Mouse (Mus musculus) intestine, postnatal 0 days (tissue): ENCODE results near the gene Sh3bp1. TPM values are rescaled to one million over a fixed set of nuclear protein-coding genes. Genes with fewer than 3 reads are reported as not detected.
A peak's percentile ranks its signal among the peaks of the same experiment; 100 is the strongest.

Source experiments
- ATAC-seq: fragments of 200-750 bp; cut with Nextera tagmentation; 2 replicates; pipeline ENCODE4 v1.8.0; 2017; ENCODE audit warnings: mild to moderate bottlenecking, moderate TSS enrichment, moderate library complexity
- H3K27ac ChIP-seq: fragments of 300-500 bp; sonication (generic); 2 replicates; pipeline ENCODE4 v1.5.1; 2014; ENCODE audit warnings: mild to moderate bottlenecking, low read depth, low read length, moderate library complexity
- H3K27me3 ChIP-seq: fragments of 300-500 bp; sonication (generic); replicated peaks from 2 replicates; pipeline ENCODE4 v1.6.1; 2014; ENCODE audit warnings: low read length, mixed read lengths; ENCODE audit not compliant: control insufficient read depth, insufficient read depth
- H3K36me3 ChIP-seq: fragments of 300-500 bp; sonication (generic); 2 replicates; pipeline ENCODE4 v1.6.1; 2014; ENCODE audit warnings: mild to moderate bottlenecking, moderate library complexity; ENCODE audit not compliant: control insufficient read depth, insufficient read depth
- H3K4me1 ChIP-seq: fragments of 300-500 bp; sonication (generic); replicated peaks from 2 replicates; pipeline ENCODE4 v1.6.1; 2014; ENCODE audit warnings: antibody characterized with exemption, low read length, mixed read lengths; ENCODE audit not compliant: control insufficient read depth, insufficient read depth
- H3K4me2 ChIP-seq: fragments of 300-500 bp; sonication (generic); replicated peaks from 2 replicates; pipeline ENCODE4 v1.6.1; 2014; ENCODE audit warnings: low read depth, mild to moderate bottlenecking, moderate library complexity
- H3K4me3 ChIP-seq: fragments of 300-500 bp; sonication (generic); 2 replicates; pipeline ENCODE4 v1.5.1; 2014; ENCODE audit warnings: low read depth, low read length
- H3K9ac ChIP-seq: fragments of 300-500 bp; sonication (generic); 2 replicates; pipeline ENCODE4 v1.6.1; 2014; ENCODE audit warnings: mild to moderate bottlenecking, low read depth, low read length
- H3K9me3 ChIP-seq: fragments of 300-500 bp; sonication (generic); 2 replicates; pipeline ENCODE4 v1.6.1; 2016; ENCODE audit warnings: mixed run types; ENCODE audit not compliant: control insufficient read depth
- CTCF ChIP-seq: sonication (generic); IDR thresholded peaks from 2 replicates; pipeline ENCODE4 v1.5.1; 2016; ENCODE audit warnings: low read depth, mild to moderate bottlenecking, control low read depth, antibody characterized with exemption, moderate library complexity
- WGBS: fragments of 180-500 bp; shearing (Covaris S2); extraction: QIAGEN DNeasy Blood & Tissue Kit; methylation state at CpG from one replicate; pipeline ENCODE4 v1.1.7; 2014; 5-methylcytosine and 5-hydroxymethylcytosine counted together
- polyA plus RNA-seq: library from polyadenylated mRNA; unstranded; fragments of >200 nt; fragmentation: Nextera tagmentation; extraction: Ambion mirVana; gene quantifications from 2 replicates; pipeline ENCODE4 v1.2.1, GENCODE M21; 2015

The Sh3bp1 gene
- polyA plus RNA-seq, 1 experiment from 2014 or later = 7.2 TPM

GRCm38 (mm10) chr15:78881828-78882227 lies 17.7 kb upstream of the Sh3bp1 start:
- WGBS = 82% methylated on average over 3 of the region's 3 CpGs
- Histone ChIP-seq H3K9ac (no peak overlapping the region), H3K4me1 (peaks cover 7% of the 10 kb centered on the region; the same call in 1 of the 2 replicates), H3K4me3 (no peak overlapping the region), H3K9me3 (no peaks in the 10 kb centered on the region), H3K27ac (no peak overlapping the region), H3K4me2 (no peak overlapping the region), H3K27me3 (no peaks in the 10 kb centered on the region), H3K36me3 (peaks cover 72% of the 10 kb centered on the region)
- no peak for ATAC-seq
- TF ChIP-seq CTCF = peak; percentile 36

- H3K4me1 ChIP-seq = no peaks in the 10 kb centered on the region
- no peak for TF ChIP-seq CTCF
- ATAC-seq = no peak
- H3K36me3 ChIP-seq = peaks cover 90% of the 10 kb centered on the region
- H3K9me3 ChIP-seq = no peaks in the 10 kb centered on the region
- H3K4me3 ChIP-seq = no peak overlapping the region
- no peak overlapping the region for H3K9ac ChIP-seq
- WGBS = 30% methylated on average over 12 of the region's 13 CpGs
- H3K27ac ChIP-seq = no peak overlapping the region
- H3K27me3 ChIP-seq = no peaks in the 10 kb centered on the region
- no peak overlapping the region for H3K4me2 ChIP-seq
These were observed 10.1 kb upstream of the Sh3bp1 start for GRCm38 (mm10) chr15:78889401-78889853.

DNA sequence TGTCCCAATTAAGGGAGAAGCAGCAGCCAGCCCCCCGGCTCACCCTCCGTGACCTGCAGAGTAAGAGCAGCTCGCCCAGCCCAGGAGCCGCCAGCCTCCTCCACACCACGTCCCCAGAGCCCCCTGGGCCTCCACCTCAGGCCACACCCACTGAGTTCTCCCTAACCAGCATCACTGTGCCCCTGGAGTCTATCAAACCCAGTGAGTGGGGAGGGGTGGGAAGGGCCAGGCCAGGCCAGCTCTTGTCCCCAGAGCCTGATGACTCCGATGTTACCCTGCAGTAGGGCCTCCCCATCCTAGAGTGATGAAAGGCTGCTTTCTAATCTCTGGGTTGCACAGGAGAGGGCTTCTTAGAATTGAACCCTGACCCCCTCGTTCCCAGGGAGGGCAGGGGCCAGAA lies 7.1 kb upstream of the Sh3bp1 start:
- 31% methylated on average over 7 of the region's 7 CpGs for WGBS
- Histone ChIP-seq H3K4me1 (peaks cover 4% of the 10 kb centered on the region), H3K36me3 (peaks cover 66% of the 10 kb centered on the region), H3K27ac (no peak overlapping the region), H3K4me3 (no peak overlapping the region), H3K9ac (no peak overlapping the region), H3K4me2 (no peak overlapping the region), H3K9me3 (no peaks in the 10 kb centered on the region), H3K27me3 (no peaks in the 10 kb centered on the region)
- TF ChIP-seq CTCF = no peak
- ATAC-seq = no peak

DNA sequence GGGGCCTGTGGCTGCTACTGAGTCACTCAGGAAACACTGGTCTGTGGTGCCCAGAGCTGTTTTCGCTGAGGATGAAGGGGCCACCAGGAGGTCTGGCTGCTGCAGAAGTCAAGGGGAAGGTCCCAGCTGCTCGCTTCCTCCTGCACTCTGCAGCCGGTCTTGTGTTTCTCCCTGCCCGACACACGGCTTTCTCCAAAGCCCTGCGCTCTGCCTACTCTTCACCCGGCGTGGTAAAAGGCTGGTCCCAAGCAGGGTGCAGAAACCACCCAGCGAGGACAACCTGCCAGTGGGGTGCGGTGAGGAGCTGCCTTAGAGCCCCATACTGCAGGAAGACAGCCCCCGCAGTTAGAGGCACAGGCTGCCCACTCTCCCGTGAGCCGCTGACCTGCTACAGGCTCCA lies 4.8 kb upstream of the Sh3bp1 start:
- H3K27me3 ChIP-seq = no peaks in the 10 kb centered on the region
- no peak overlapping the region for H3K4me2 ChIP-seq
- H3K4me3 ChIP-seq = no peak overlapping the region
- no peak overlapping the region; the same call in 1 of the 2 replicates for H3K27ac ChIP-seq
- ATAC-seq = no peak
- H3K9me3 ChIP-seq = no peaks in the 10 kb centered on the region
- 76% methylated on average over 13 of the region's 13 CpGs for WGBS
- no peak overlapping the region for H3K9ac ChIP-seq
- H3K4me1 ChIP-seq = peaks cover 7% of the 10 kb centered on the region
- no peak for TF ChIP-seq CTCF
- H3K36me3 ChIP-seq = peaks cover 49% of the 10 kb centered on the region

- Histone ChIP-seq H3K9ac (no peak overlapping the region), H3K4me3 (no peak overlapping the region), H3K27ac (no peak overlapping the region), H3K9me3 (no peaks in the 10 kb centered on the region), H3K4me2 (no peak overlapping the region), H3K27me3 (no peaks in the 10 kb centered on the region), H3K4me1 (peaks cover 14% of the 10 kb centered on the region), H3K36me3 (peaks cover 40% of the 10 kb centered on the region)
- ATAC-seq = no peak
- no peak for TF ChIP-seq CTCF
- whole genome bisulfite sequencing = 81% methylated on average over 2 of the region's 2 CpGs
These were observed 3.8 kb upstream of the Sh3bp1 start for GRCm38 (mm10) chr15:78895741-78896140.

DNA sequence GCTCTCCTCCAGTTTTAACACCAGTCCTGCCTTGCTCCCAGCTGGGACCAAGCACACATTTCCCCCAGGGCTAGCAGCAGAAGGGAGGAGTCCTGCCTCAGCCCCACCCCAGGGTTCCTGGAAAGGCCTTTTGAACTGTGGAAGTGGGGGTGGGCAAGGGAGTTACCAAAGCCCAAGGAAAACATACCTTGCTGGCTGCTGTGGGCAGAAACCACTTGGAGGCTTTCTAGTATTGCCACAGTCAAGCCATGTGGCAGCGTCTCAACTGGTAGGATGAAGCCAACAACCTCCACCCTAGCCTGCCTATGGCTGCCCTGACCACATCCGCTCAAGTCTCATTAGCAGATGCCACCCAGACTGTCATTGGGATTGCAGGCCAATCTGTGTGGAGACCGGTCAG lies 3.4 kb upstream of the Sh3bp1 start:
- WGBS = 78% methylated on average over 3 of the region's 3 CpGs
- Histone ChIP-seq H3K4me1 (peaks cover 14% of the 10 kb centered on the region), H3K27me3 (no peaks in the 10 kb centered on the region), H3K27ac (no peak overlapping the region), H3K36me3 (peaks cover 36% of the 10 kb centered on the region), H3K4me2 (no peak overlapping the region), H3K9ac (no peak overlapping the region), H3K4me3 (no peak overlapping the region), H3K9me3 (no peaks in the 10 kb centered on the region)
- no peak for TF ChIP-seq CTCF
- ATAC-seq = no peak

GRCm38 (mm10) chr15:78897488-78897887 lies 2.1 kb upstream of the Sh3bp1 start:
- 79% methylated on average over 4 of the region's 4 CpGs for WGBS
- Histone ChIP-seq H3K9ac (no peak overlapping the region), H3K4me3 (no peak overlapping the region), H3K4me2 (no peak overlapping the region), H3K9me3 (no peaks in the 10 kb centered on the region), H3K4me1 (peaks cover 14% of the 10 kb centered on the region), H3K27ac (no peak overlapping the region), H3K36me3 (peaks cover 22% of the 10 kb centered on the region), H3K27me3 (no peaks in the 10 kb centered on the region)
- ATAC-seq = no peak
- TF ChIP-seq CTCF = no peak
